Mouse (Mus musculus) embryonic facial prominence, embryonic 14.5 days (tissue): ENCODE results near the gene Vmn2r18. TPM values are rescaled to one million over a fixed set of nuclear protein-coding genes. Genes with fewer than 3 reads are reported as not detected.

Source experiments
- polyA plus RNA-seq: library from polyadenylated mRNA; unstranded; fragments of >200 nt; fragmentation: Nextera tagmentation; extraction: Ambion mirVana; gene quantifications from 2 replicates; pipeline ENCODE4 v1.2.1, GENCODE M21; 2014

The Vmn2r18 gene
- polyA plus RNA-seq, 1 experiment from 2014 or later, result not detected

Other genes starting within 250 kb of the Vmn2r18 start
- not detected in 2 replicates for gene Gm42906, start 177.9 kb downstream of the Vmn2r18 start, polyA plus RNA-seq
- 67.3 and 82.5 TPM in 2 replicates for gene Rfc3, start 45.2 kb upstream of the Vmn2r18 start, polyA plus RNA-seq